8 mouse cellular contexts compared by ENCODE assay signal in genomic region chrX:36225777-36226176, GRCm38 (mm10). TPM values are rescaled to one million over a fixed set of nuclear protein-coding genes. Genes with fewer than 3 reads are reported as not detected.
DNase-seq lines count a peak whose midpoint lies in the region; ATAC-seq lines count a peak whose summit lies in the region.

No protein-coding gene starts in this region.

- WGBS in hindbrain, embryonic 10.5 days: 26% methylated on average over 7 of the region's 7 CpGs
- 22% methylated on average over 7 of the region's 7 CpGs for WGBS in hindbrain, embryonic 12.5 days
- WGBS in forebrain, embryonic 15.5 days: 21% methylated on average over 7 of the region's 7 CpGs

- H3K36me3 ChIP-seq in hindbrain, embryonic 10.5 days: no peaks in the 10 kb centered on the region
- H3K36me3 ChIP-seq in hindbrain, embryonic 12.5 days: no peaks in the 10 kb centered on the region
- H3K36me3 ChIP-seq in forebrain, embryonic 15.5 days: no peaks in the 10 kb centered on the region
- no peaks in the 10 kb centered on the region for H3K36me3 ChIP-seq in splenic B cell, adult 2 months (ENCODE audit: control insufficient read depth, insufficient read depth, low read length, poor library complexity, severe bottlenecking)

- no peaks in the 10 kb centered on the region for H3K9me3 ChIP-seq in hindbrain, embryonic 10.5 days
- H3K9me3 ChIP-seq in hindbrain, embryonic 12.5 days (replicated peaks): no peaks in the 10 kb centered on the region
- no peaks in the 10 kb centered on the region for H3K9me3 ChIP-seq in forebrain, embryonic 15.5 days

- no peak for ATAC-seq in hindbrain, embryonic 12.5 days (ENCODE audit: low FRiP score)
- peak; percentile 73 for ATAC-seq in forebrain, embryonic 15.5 days (replicated peaks)

- intact Hi-C loops in left cerebral cortex, postnatal 4 days (cut with DNase I): loop anchor here (5.0 kb wide), 1 partner anchor 167 kb away; no protein-coding TSS in a partner anchor

- no peak overlapping the region for H3K9ac ChIP-seq in hindbrain, embryonic 12.5 days
- H3K9ac ChIP-seq in forebrain, embryonic 15.5 days (replicated peaks): no peak overlapping the region

- H3K4me2 ChIP-seq in hindbrain, embryonic 12.5 days (replicated peaks): no peak overlapping the region
- H3K4me2 ChIP-seq in forebrain, embryonic 15.5 days (replicated peaks): no peak overlapping the region

- no peaks in the 10 kb centered on the region for H3K27me3 ChIP-seq in hindbrain, embryonic 10.5 days (ENCODE audit: insufficient read depth, poor library complexity, severe bottlenecking)
- H3K27me3 ChIP-seq in hindbrain, embryonic 12.5 days: no peaks in the 10 kb centered on the region
- no peaks in the 10 kb centered on the region for H3K27me3 ChIP-seq in forebrain, embryonic 15.5 days
- H3K27me3 ChIP-seq in splenic B cell, adult 2 months (ENCODE audit: control insufficient read depth, insufficient read depth, low read length, poor library complexity, severe bottlenecking): no peaks in the 10 kb centered on the region

- H3K4me3 ChIP-seq in hindbrain, embryonic 10.5 days: no peak overlapping the region
- no peak overlapping the region for H3K4me3 ChIP-seq in hindbrain, embryonic 12.5 days
- no peak overlapping the region for H3K4me3 ChIP-seq in forebrain, embryonic 15.5 days

- no peak overlapping the region for H3K27ac ChIP-seq in hindbrain, embryonic 10.5 days
- no peak overlapping the region for H3K27ac ChIP-seq in hindbrain, embryonic 12.5 days
- H3K27ac ChIP-seq in forebrain, embryonic 15.5 days (replicated peaks): no peak overlapping the region

- peak; percentile 63 for DNase-seq in hindbrain, embryonic 10.5 days (ENCODE audit: low spot score)
- peak; percentile 37 for DNase-seq in c-Kit-positive CD71-positive TER-119-positive erythroid progenitor cells, embryonic 14.5 days (ENCODE audit: low spot score)
- DNase-seq in induced T-regulatory cell, adult 2 months (ENCODE audit: low read depth): peak; percentile 64
- peak; percentile 80 for DNase-seq in left cerebral cortex, postnatal 4 days
- peak; percentile 32 to 56 for DNase-seq in natural killer cell, adult 2 months (ENCODE audit: low spot score in 2 of 2)
- peak; percentile 60 for DNase-seq in splenic B cell, adult 2 months (ENCODE audit: low read depth, low spot score)

- no peaks in the 10 kb centered on the region for H3K4me1 ChIP-seq in hindbrain, embryonic 10.5 days (replicated peaks)
- H3K4me1 ChIP-seq in hindbrain, embryonic 12.5 days: no peaks in the 10 kb centered on the region
- no peaks in the 10 kb centered on the region for H3K4me1 ChIP-seq in forebrain, embryonic 15.5 days

RNA-seq across cellular contexts. Expression of gene Zcchc12, which starts 30.1 kb away (rescaled TPM):
- 10.0 and 22.6 TPM in 2 replicates for polyA plus RNA-seq in hindbrain, embryonic 10.5 days (2016; fragmentation: Nextera tagmentation; extraction: Ambion mirVana)
- 69.7 and 73.9 TPM in 2 replicates for polyA plus RNA-seq in hindbrain, embryonic 12.5 days (2016; fragmentation: Nextera tagmentation; extraction: Ambion mirVana)
- polyA plus RNA-seq in forebrain, embryonic 15.5 days (2015; fragmentation: Nextera tagmentation; extraction: Ambion mirVana): 168 and 205 TPM in 2 replicates
- 100 to 1,000 TPM in 1 of 2 experiments, 10 to 100 TPM in 1; 88.0 to 143 TPM for total RNA-seq in left cerebral cortex, postnatal 4 days (2021)
